Mouse (Mus musculus) left cerebral cortex, adult 2 months (tissue): ENCODE measurements at regions not wholly inside any gene's neighbourhood (a gene's known extent, or its start where the extent isn't known, plus 50 kb on each side); places are given as distances from the start of the nearest gene placed in this dataset.

Experiments used
- DNase-seq, 2 experiments: peaks; one replicate each; pipeline ENCODE4 v3.0.0; 2021 to 2022; ENCODE audit warnings: low spot score in 2 of 2, mixed read lengths in 1 of 2; ENCODE audit errors: extremely low spot score in 1 of 2
- H3K27ac ChIP-seq: fragments of 200-600 bp; 2 replicates; pipeline ENCODE4 v1.8.1; 2022
- H3K4me3 ChIP-seq: fragments of 200-600 bp; 2 replicates; pipeline ENCODE4 v1.8.1; 2022
- CTCF ChIP-seq: fragments of 200-600 bp; IDR thresholded peaks from 2 replicates; pipeline ENCODE4 v1.8.1; 2022; ENCODE audit warnings: antibody characterized with exemption, mild to moderate bottlenecking, moderate library complexity
- intact Hi-C: fragments of 180-260 bp; cut with DNase I; formaldehyde crosslinking; loops from one replicate; pipeline ENCODE4 v1.15.1; 2025

DNA sequence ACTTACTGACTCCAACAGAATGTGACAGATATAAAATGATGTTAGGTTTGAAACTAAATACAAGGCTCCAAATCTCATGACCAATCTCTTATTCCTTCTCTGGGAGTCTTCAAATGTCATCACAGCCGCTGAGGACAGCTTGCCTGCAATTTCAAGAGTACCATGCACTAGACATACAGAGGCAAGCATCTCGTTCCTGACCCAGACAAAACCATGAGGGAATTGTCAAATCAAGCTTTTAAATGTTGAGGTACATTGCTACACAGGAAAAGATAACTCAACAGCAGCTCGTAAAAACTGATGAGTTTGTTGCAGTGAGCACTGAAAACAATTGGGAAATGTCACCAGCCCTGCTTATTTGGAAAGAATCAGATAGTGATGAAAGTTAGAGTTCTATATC is 397.0 kb downstream of the Rapgef2 start:
- intact Hi-C loops: no loop called here

DNA sequence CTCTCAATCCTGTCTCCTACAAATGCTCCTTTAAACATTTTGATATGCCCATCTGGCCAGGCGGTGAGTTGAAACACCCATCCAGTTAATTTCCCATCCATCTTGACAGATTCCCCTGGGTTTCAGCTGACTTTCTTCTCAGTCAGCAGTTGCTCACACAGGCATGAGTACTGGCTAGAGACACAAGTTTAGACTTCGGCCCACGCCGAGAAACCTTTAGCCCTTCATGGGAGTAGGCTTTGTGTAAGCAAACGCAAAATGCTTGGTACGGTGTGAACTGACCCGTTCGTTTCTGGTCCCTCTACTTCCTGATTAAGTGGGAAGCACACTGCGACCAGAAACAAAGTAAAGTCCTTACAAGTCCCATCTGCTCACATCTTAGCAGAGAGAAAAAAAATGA is 401.6 kb downstream of the Rapgef2 start:
- Histone ChIP-seq H3K4me3 (no peak overlapping the region), H3K27ac (no peak overlapping the region)
- DNase-seq: no peak
- no peak for TF ChIP-seq CTCF
- intact Hi-C loops: no loop called here

More for the DNA sequence above, 397.0 kb downstream of the Rapgef2 start:
- H3K4me3 ChIP-seq: no peak overlapping the region
- H3K27ac ChIP-seq: no peak overlapping the region
- no peak for TF ChIP-seq CTCF
- no peak for DNase-seq

DNA sequence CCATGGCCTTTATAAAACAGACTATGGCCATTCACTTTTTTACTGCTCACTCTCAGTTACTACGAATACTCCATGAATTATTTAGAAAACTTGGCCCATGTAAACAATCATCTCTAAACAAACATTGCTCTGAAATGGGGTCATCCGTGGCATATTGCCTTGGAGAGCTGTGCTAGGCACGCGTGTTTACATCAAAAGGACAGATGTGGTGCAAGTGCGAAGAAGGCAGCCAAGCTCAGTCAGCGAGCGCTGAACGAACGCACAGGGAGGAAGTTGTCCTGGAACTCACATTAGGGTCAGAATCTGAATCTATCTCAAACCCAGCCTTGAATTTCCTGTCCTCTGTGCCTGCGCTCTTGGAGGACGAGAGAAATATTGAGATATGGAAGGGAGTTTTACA is 402.3 kb downstream of the Rapgef2 start:
- TF ChIP-seq CTCF: no peak
- H3K27ac ChIP-seq: no peak overlapping the region
- no peak overlapping the region for H3K4me3 ChIP-seq
- DNase-seq: no peak
- intact Hi-C loops: no loop called here

DNA sequence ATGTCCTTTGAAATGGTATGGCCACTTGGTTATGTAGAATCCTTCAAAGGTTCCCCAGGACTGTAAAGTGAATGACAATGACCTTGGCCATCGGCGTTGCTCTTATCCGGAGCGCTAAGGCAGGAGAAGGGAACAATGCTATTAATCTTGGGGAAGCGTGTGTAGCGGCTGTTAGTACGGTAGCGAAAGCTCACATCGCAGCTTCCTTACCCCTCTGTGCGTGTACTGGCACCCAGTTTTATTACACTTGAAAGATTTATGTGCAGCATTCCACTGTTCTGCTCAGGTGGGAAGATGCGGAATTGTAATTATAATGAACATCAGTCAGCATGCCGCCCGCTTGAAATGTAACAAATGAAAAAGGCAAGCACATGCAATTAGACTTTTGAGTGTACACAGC is 406.2 kb downstream of the Rapgef2 start:
- intact Hi-C loops: no loop called here
- DNase-seq: no peak
- Histone ChIP-seq H3K4me3 (no peak overlapping the region), H3K27ac (no peak overlapping the region)
- no peak for TF ChIP-seq CTCF

DNA sequence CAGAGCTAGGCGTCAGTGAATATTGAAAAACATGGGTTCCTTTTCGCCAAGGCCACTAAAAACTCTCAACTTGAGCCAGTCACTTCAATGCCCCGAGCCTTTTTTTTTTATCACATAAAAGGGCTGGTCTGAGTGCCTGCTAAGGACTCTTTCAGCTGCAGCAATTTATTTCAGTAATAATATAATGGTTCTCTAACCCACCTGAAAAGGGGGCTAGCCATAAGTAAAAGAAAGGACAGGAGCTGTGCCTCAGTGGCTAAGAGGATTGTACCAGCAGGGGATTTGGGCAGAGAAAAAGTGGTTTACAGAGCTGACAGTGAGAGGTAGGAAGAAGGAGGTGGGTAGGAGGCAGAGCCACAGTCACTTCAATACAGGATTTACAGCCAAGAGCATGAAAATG is 409.0 kb downstream of the Rapgef2 start:
- no peak overlapping the region for H3K4me3 ChIP-seq
- no peak for TF ChIP-seq CTCF
- intact Hi-C loops: no loop called here
- DNase-seq: no peak
- H3K27ac ChIP-seq: no peak overlapping the region

DNA sequence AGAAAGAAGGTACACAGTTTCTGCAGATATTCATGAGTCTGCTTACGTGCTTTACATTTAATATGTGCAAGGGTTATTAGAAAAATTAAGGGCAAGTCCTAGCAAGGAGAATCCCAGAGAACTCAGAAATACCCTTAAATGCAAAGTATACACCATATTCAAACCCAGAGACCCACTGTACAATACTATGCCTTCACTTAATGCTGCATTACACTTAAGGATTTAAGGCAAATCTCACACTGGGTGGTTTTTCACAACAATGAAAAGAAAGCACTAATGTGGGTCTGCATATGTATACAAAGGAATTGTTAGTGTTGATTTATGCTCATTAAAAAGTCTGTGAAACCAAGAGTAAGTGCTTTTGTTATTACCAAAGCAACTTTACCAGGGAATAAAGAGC is 419.4 kb downstream of the Rapgef2 start:
- Histone ChIP-seq H3K27ac (no peak overlapping the region), H3K4me3 (no peak overlapping the region)
- TF ChIP-seq CTCF: no peak
- intact Hi-C loops: no loop called here
- DNase-seq: no peak

DNA sequence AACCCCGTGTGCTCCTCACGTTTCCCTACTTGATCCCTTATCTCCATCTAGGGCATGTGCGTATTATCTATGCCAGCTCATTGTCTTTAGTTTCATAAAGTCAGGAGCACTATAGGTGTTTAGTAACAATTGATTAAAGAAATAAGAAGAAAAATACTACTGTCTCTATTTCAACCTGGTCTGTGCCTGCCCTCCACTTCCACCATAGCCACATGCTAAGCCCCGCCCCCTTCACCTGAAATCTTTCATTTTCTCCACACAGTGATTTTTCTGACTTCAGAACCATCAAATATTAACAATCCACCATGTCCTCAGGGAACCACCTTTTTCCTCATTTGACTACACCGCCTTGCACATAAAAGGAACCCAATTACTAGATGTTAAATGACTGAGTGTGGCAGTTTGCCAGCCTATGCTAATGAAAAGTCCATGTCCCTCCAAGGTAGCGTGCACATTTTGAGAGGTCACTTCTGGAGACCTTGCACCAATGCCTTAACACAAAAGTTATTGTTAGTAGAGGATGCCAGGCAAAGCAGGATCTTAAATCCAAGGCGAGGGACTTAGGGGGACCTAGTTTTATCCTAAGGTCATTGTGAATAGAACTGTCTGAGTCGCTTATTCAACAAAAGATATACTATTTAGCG is 420.1 kb downstream of the Rapgef2 start:
- no peak overlapping the region for H3K4me3 ChIP-seq
- TF ChIP-seq CTCF: no peak
- H3K27ac ChIP-seq: no peak overlapping the region
- intact Hi-C loops: no loop called here
- no peak for DNase-seq

DNA sequence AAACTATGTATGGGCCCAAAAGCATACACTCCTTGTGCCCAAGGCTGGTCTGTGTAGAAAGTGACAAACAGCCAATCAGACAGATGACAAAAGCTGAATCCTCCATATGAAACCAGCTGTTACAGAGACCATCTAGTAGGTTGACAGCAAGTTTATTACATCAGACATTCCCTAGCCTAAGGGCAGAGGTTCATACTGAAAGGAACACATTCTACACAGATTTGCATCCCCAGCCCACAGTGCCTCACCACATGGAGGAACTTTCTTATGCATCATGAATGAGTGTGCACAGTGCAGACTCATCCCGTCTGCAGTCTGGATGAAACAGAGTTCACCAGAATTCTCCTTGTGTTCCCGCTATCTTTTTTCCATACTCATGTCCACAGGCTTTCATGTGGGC is 423.3 kb downstream of the Rapgef2 start:
- intact Hi-C loops: no loop called here
- Histone ChIP-seq H3K4me3 (no peak overlapping the region), H3K27ac (no peak overlapping the region)
- TF ChIP-seq CTCF: no peak
- no peak for DNase-seq

DNA sequence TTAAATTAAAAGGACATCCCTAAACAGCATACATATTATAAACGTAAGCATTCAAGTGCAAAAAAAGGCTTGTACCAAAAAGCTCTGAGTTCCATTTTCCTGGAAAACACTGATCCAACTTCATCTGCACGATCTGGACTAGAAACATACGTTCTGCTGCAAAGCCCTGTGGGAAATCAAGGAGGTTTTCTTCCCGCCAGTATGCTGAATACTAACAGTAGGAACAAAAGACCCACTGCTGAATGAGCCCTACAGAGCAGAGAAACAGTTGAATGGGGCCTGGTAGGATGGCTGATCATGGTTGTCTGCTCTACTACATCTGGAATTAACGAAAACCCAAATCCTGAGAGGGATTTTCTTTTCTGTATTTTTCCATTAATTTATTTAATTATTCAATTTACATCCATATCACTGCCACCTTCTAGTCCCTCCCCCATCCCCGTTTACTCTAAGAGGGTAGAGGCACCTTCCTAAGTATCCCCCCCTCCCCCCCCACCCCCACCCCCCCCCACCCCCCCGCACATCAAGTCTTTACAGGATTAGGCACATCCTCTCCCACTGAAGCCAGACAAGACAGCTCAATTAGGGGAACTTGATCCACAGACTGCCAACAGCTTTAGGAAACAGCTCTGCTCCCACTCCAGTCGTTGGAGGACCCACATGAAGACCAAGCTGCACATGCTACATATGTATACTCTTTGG is 439.5 kb downstream of the Rapgef2 start:
- no peak for DNase-seq
- H3K27ac ChIP-seq: no peak overlapping the region
- TF ChIP-seq CTCF: no peak
- H3K4me3 ChIP-seq: no peak overlapping the region
- intact Hi-C loops: no loop called here

DNA sequence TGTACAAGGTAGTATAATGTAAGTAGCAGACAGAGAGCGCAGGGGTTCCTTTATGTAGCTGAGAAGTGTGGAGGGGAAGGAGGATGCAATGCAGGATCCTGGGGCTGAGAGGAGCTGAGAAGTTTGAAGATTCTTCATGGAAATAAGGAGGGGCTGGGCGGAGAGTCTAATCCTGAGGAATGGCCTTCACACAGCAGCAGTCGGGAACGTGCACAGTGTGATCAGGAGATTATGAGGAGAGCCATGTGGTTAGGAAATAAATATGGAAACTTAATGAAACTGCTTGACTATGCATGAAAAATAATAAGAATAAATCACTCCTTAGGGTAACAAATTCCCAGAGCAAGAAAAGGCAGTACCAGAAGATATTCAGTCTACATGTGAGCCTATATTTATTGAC is 445.1 kb downstream of the Rapgef2 start:
- Histone ChIP-seq H3K27ac (no peak overlapping the region), H3K4me3 (no peak overlapping the region)
- no peak for DNase-seq
- intact Hi-C loops: no loop called here
- TF ChIP-seq CTCF: no peak

DNA sequence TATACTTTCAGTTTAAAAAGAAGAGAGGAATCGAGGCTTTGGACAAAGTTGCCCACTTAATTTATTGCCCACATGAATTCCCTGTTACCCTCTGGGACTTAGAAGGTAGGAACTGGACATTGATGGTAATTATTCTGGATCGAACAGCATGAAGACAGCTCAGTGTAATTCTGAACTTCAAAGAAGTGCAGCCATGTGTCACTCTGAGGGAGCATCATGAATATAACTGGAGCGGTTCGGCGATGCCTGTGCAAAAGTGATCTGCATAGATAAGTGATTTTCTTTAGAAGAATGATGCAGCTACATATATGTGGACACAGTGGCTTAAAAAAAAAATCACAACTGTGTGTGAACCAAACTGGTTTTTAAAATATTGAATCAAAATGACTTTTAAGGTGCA is 449.5 kb downstream of the Rapgef2 start:
- intact Hi-C loops: no loop called here

DNA sequence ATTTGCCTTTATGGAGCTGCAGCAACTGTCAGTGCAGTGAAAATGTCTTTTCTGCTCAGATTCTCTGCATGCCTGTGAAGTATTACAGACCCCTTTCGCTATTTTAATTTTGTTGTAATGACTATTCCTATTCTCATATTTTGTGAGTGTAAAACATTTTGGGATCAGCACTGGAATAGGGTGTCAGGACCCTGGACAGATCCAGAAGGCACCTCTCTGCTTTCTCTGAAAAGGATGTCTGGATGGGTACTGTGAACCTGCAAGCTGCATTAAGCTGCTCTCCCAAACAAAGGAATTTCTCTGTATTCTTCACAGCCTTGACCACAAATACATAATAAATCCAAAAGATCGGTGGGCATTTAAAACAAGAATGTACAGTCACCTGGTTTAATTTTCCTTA is 460.8 kb downstream of the Rapgef2 start:
- H3K4me3 ChIP-seq: no peak overlapping the region
- intact Hi-C loops: no loop called here
- no peak overlapping the region for H3K27ac ChIP-seq
- no peak for TF ChIP-seq CTCF
- no peak for DNase-seq

More for the DNA sequence above, 449.5 kb downstream of the Rapgef2 start:
- no peak for DNase-seq
- no peak overlapping the region for H3K27ac ChIP-seq
- H3K4me3 ChIP-seq: no peak overlapping the region
- TF ChIP-seq CTCF: no peak

DNA sequence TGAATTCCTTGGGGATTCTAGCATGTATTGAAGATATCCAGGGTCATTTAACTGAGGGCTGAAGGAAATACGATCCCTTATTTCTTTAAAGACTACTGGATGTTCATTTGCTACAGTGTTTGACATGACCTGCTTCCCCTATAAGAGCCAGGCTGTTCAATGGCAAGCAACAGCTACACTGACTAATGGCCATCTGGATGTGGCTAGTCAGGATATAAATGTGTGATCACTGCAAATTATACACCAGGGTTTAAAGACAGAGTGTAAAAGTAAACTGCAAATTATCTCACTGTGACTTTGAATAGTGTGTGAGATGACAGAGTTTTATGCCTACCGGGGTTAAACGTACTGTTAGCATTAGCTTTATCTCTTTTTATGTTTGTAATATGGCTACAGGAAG is 473.9 kb downstream of the Rapgef2 start:
- no peak for TF ChIP-seq CTCF
- DNase-seq: no peak
- no peak overlapping the region for H3K4me3 ChIP-seq
- intact Hi-C loops: no loop called here
- H3K27ac ChIP-seq: no peak overlapping the region
